Mouse (Mus musculus): Measurements from ENCODE around the gene Tekt2. TPM values are rescaled to one million over a fixed set of nuclear protein-coding genes. Genes with fewer than 3 reads are reported as not detected.
A peak's percentile ranks its signal among the peaks of the same experiment; 100 is the strongest.

The Tekt2 gene
- total RNA-seq, 1 experiment = 1.7 TPM

- Histone ChIP-seq H3K4me1 (ENCODE audit: control insufficient read depth in 2 of 2, insufficient read depth in 2 of 2, low read length in 2 of 2, poor library complexity in 1 of 2) (peaks cover 0 to 11% of the 10 kb centered on the region in 2 experiments; a peak in 2 of 4 replicates), H3K36me3 (ENCODE audit: control insufficient read depth, insufficient read depth, low read length, poor library complexity, severe bottlenecking) (peaks cover 27% of the 10 kb centered on the region), H3K27ac (ENCODE audit: insufficient read depth, low read depth, low read length, poor library complexity, severe bottlenecking) (peak within 1 kb of the TSS; percentile 87), H3K4me3 (ENCODE audit: insufficient read depth in 1 of 2, low read depth in 1 of 2, low read length in 2 of 2, poor library complexity in 1 of 2, severe bottlenecking in 1 of 2) (peak within 1 kb of the TSS; percentile 80 to 97), H3K9me3 (ENCODE audit: control insufficient read depth, insufficient read depth, low read depth, low read length) (no peaks in the 10 kb centered on the region), H3K9ac (ENCODE audit: insufficient read depth, low read depth, low read length, poor library complexity, severe bottlenecking) (peak within 1 kb of the TSS; percentile 91)
- no peak for TF ChIP-seq CHD2 (IDR thresholded peaks at IDR 0.05; ENCODE audit: low read depth, low read length)
- TF ChIP-seq ZC3H11A (IDR thresholded peaks at IDR 0.05; ENCODE audit: borderline replicate concordance, low read depth, low read length) = peak; percentile 34; the same call in 1 of the 2 replicates
- TF ChIP-seq MAFK (IDR thresholded peaks at IDR 0.05; ENCODE audit: insufficient read depth, low read depth, low read length) = no peak
- TF ChIP-seq ZNF384 (IDR thresholded peaks at IDR 0.05; ENCODE audit: low read depth, low read length) = peak; percentile 78
- peak; percentile 86 for TF ChIP-seq HCFC1 (IDR thresholded peaks at IDR 0.05; ENCODE audit: borderline replicate concordance, insufficient read depth, low read length)
- in situ Hi-C loops (cut with MboI; ENCODE audit: low sequenced_read_pairs in 2 of 2, unreplicated experiment in 2 of 2) = no loop called here
- DNase-seq (ENCODE audit: low read depth, low spot score) = peak; percentile 97
Observed at GRCm38 (mm10) chr4:126321111-126321853, 4.2 kb downstream of the Tekt2 start, which contains the start of gene Adprhl2. Gene Adprhl2 (minus strand): TSS chr4:126321703.

- Histone ChIP-seq H3K4me3 (ENCODE audit: insufficient read depth in 1 of 2, low read depth in 1 of 2, low read length in 2 of 2, poor library complexity in 1 of 2, severe bottlenecking in 1 of 2) (no peak overlapping the region), H3K27ac (ENCODE audit: insufficient read depth, low read depth, low read length, poor library complexity, severe bottlenecking) (no peak overlapping the region), H3K9me3 (ENCODE audit: control insufficient read depth, insufficient read depth, low read depth, low read length) (no peaks in the 10 kb centered on the region), H3K36me3 (ENCODE audit: control insufficient read depth, insufficient read depth, low read length, poor library complexity, severe bottlenecking) (peaks cover 35% of the 10 kb centered on the region), H3K4me1 (ENCODE audit: control insufficient read depth in 2 of 2, insufficient read depth in 2 of 2, low read length in 2 of 2, poor library complexity in 1 of 2) (peaks cover 0 to 5% of the 10 kb centered on the region in 2 experiments; a peak in 2 of 4 replicates), H3K9ac (ENCODE audit: insufficient read depth, low read depth, low read length, poor library complexity, severe bottlenecking) (0 out of 2 replicates have a peak overlapping the region, but pooled peaks have one; percentile 4)
- in situ Hi-C loops (cut with MboI; ENCODE audit: low sequenced_read_pairs in 2 of 2, unreplicated experiment in 2 of 2) = no loop called here
- TF ChIP-seq ZC3H11A (IDR thresholded peaks at IDR 0.05; ENCODE audit: borderline replicate concordance, low read depth, low read length) (no peak), MAFK (IDR thresholded peaks at IDR 0.05; ENCODE audit: insufficient read depth, low read depth, low read length) (no peak), HCFC1 (IDR thresholded peaks at IDR 0.05; ENCODE audit: borderline replicate concordance, insufficient read depth, low read length) (no peak), ZNF384 (IDR thresholded peaks at IDR 0.05; ENCODE audit: low read depth, low read length) (no peak), CHD2 (IDR thresholded peaks at IDR 0.05; ENCODE audit: low read depth, low read length) (no peak)
- no peak for DNase-seq (ENCODE audit: low read depth, low spot score)
Observed at GRCm38 (mm10) chr4:126319806-126320205, 5.7 kb downstream of the Tekt2 start.

GRCm38 (mm10) chr4:126316443-126317040 lies 8.9 kb downstream of the Tekt2 start:
- DNase-seq (ENCODE audit: low read depth, low spot score) = no peak
- Histone ChIP-seq H3K4me3 (ENCODE audit: insufficient read depth in 1 of 2, low read depth in 1 of 2, low read length in 2 of 2, poor library complexity in 1 of 2, severe bottlenecking in 1 of 2) (no peak overlapping the region), H3K27ac (ENCODE audit: insufficient read depth, low read depth, low read length, poor library complexity, severe bottlenecking) (no peak overlapping the region), H3K9ac (ENCODE audit: insufficient read depth, low read depth, low read length, poor library complexity, severe bottlenecking) (no peak overlapping the region), H3K36me3 (ENCODE audit: control insufficient read depth, insufficient read depth, low read length, poor library complexity, severe bottlenecking) (peaks cover 35% of the 10 kb centered on the region), H3K4me1 (ENCODE audit: control insufficient read depth in 2 of 2, insufficient read depth in 2 of 2, low read length in 2 of 2, poor library complexity in 1 of 2) (peaks cover 0 to 2% of the 10 kb centered on the region in 2 experiments; a peak in 1 of 4 replicates), H3K9me3 (ENCODE audit: control insufficient read depth, insufficient read depth, low read depth, low read length) (no peaks in the 10 kb centered on the region)
- in situ Hi-C loops (cut with MboI; ENCODE audit: low sequenced_read_pairs in 2 of 2, unreplicated experiment in 2 of 2) = no loop called here
- TF ChIP-seq MAFK (IDR thresholded peaks at IDR 0.05; ENCODE audit: insufficient read depth, low read depth, low read length) = no peak
- TF ChIP-seq HCFC1 (IDR thresholded peaks at IDR 0.05; ENCODE audit: borderline replicate concordance, insufficient read depth, low read length) = no peak
- TF ChIP-seq CHD2 (IDR thresholded peaks at IDR 0.05; ENCODE audit: low read depth, low read length) = no peak
- TF ChIP-seq ZNF384 (IDR thresholded peaks at IDR 0.05; ENCODE audit: low read depth, low read length) = no peak
- no peak for TF ChIP-seq ZC3H11A (IDR thresholded peaks at IDR 0.05; ENCODE audit: borderline replicate concordance, low read depth, low read length)

- H3K4me3 ChIP-seq (ENCODE audit: insufficient read depth in 1 of 2, low read depth in 1 of 2, low read length in 2 of 2, poor library complexity in 1 of 2, severe bottlenecking in 1 of 2) = no peak overlapping the region
- H3K9me3 ChIP-seq (ENCODE audit: control insufficient read depth, insufficient read depth, low read depth, low read length) = no peaks in the 10 kb centered on the region
- H3K27ac ChIP-seq (ENCODE audit: insufficient read depth, low read depth, low read length, poor library complexity, severe bottlenecking) = no peak overlapping the region
- no peak for DNase-seq (ENCODE audit: low read depth, low spot score)
- in situ Hi-C loops (cut with MboI; ENCODE audit: low sequenced_read_pairs in 2 of 2, unreplicated experiment in 2 of 2) = no loop called here
- H3K4me1 ChIP-seq (ENCODE audit: control insufficient read depth in 2 of 2, insufficient read depth in 2 of 2, low read length in 2 of 2, poor library complexity in 1 of 2) = peaks cover 0 to 2% of the 10 kb centered on the region in 2 experiments; a peak in 1 of 4 replicates
- TF ChIP-seq MAFK (IDR thresholded peaks at IDR 0.05; ENCODE audit: insufficient read depth, low read depth, low read length) (no peak), ZC3H11A (IDR thresholded peaks at IDR 0.05; ENCODE audit: borderline replicate concordance, low read depth, low read length) (no peak), HCFC1 (IDR thresholded peaks at IDR 0.05; ENCODE audit: borderline replicate concordance, insufficient read depth, low read length) (no peak), CHD2 (IDR thresholded peaks at IDR 0.05; ENCODE audit: low read depth, low read length) (no peak), ZNF384 (IDR thresholded peaks at IDR 0.05; ENCODE audit: low read depth, low read length) (no peak)
- H3K36me3 ChIP-seq (ENCODE audit: control insufficient read depth, insufficient read depth, low read length, poor library complexity, severe bottlenecking) = peaks cover 35% of the 10 kb centered on the region
- no peak overlapping the region for H3K9ac ChIP-seq (ENCODE audit: insufficient read depth, low read depth, low read length, poor library complexity, severe bottlenecking)
Observed at GRCm38 (mm10) chr4:126315931-126316330, 9.6 kb downstream of the Tekt2 start.

All from ES-E14 (cell line).